In genomic region chr13:107065098-107065855, GRCm38 (mm10) we compare ENCODE assay signal across 14 mouse cellular contexts. TPM values are rescaled to one million over a fixed set of nuclear protein-coding genes. Genes with fewer than 3 reads are reported as not detected.
DNase-seq lines count a peak whose midpoint lies in the region; ATAC-seq and TF ChIP-seq lines count a peak whose summit lies in the region.
"Had no signal": no experiment of that assay in that cellular context is flagged by ENCODE, and none has a peak within 500 bp of the region (broad histone marks: within the 10 kb centered on the region; RNA-seq: fewer than 3 reads in every experiment).

No protein-coding gene starts in this region.

- ATAC-seq in heart, embryonic 12.5 days (ENCODE audit: insufficient number of reproducible peaks, low FRiP score) = no peak
- ATAC-seq in G1E (ENCODE audit: extremely low read depth, insufficient number of reproducible peaks, low FRiP score, poor library complexity, severe bottlenecking) = no peak
- ATAC-seq in forebrain, embryonic 14.5 days = peak; percentile 93
- no peak for ATAC-seq in liver, embryonic 14.5 days (ENCODE audit: insufficient read depth)

- H3K27ac ChIP-seq in heart, embryonic 12.5 days (ENCODE audit: poor library complexity, severe bottlenecking) = 0 out of 2 replicates have a peak overlapping the region, but pooled peaks have one; percentile 68
- no peak overlapping the region for H3K27ac ChIP-seq in forebrain, embryonic 14.5 days (ENCODE audit: low read depth, low read length)
- H3K27ac ChIP-seq in liver, embryonic 14.5 days = peak overlapping the region; percentile 99
- H3K27ac ChIP-seq in limb, embryonic 10.5 days = no peak overlapping the region
- H3K27ac ChIP-seq: embryonic facial prominence, embryonic 13.5 days; gastrocnemius, adult 2 months; kidney, embryonic 15.5 days; limb, embryonic 13.5 days; macrophage had no signal

- DNase-seq in heart, postnatal 10 days = no peak
- DNase-seq in G1E (ENCODE audit: low spot score) = no peak
- peak; percentile 69 for DNase-seq in forebrain, embryonic 14.5 days (ENCODE audit: low spot score)
- DNase-seq in liver, embryonic 14.5 days (ENCODE audit: low read depth in 3 of 3, low spot score in 3 of 3) = no peak
- no peak for DNase-seq in right cerebral cortex, postnatal 4 days
- no peak for DNase-seq in limb, embryonic 10.5 days (ENCODE audit: low spot score)
- no peak for DNase-seq in natural killer cell, adult 2 months (ENCODE audit: low spot score in 2 of 2)
- DNase-seq: cerebellum, postnatal 25 days; gastrocnemius, adult 2 months had no signal

- no peak overlapping the region for H3K9ac ChIP-seq in heart, embryonic 12.5 days
- no peak overlapping the region for H3K9ac ChIP-seq in forebrain, embryonic 14.5 days (ENCODE audit: low read length)
- peak overlapping the region; percentile 67 for H3K9ac ChIP-seq in liver, embryonic 14.5 days (replicated peaks)
- H3K9ac ChIP-seq: embryonic facial prominence, embryonic 13.5 days; kidney, embryonic 15.5 days; limb, embryonic 13.5 days had no signal

- no peak for TF ChIP-seq CTCF in G1E (IDR thresholded peaks at IDR 0.05; ENCODE audit: low read depth, low read length)
- TF ChIP-seq CTCF in liver, embryonic 14.5 days (IDR thresholded peaks at IDR 0.05; ENCODE audit: low read depth) = no peak

- no peaks in the 10 kb centered on the region for H3K36me3 ChIP-seq in heart, embryonic 12.5 days
- H3K36me3 ChIP-seq in G1E (replicated peaks) = no peaks in the 10 kb centered on the region
- H3K36me3 ChIP-seq in forebrain, embryonic 14.5 days (ENCODE audit: control insufficient read depth, insufficient read depth, low read length) = no peaks in the 10 kb centered on the region
- H3K36me3 ChIP-seq in liver, embryonic 14.5 days (replicated peaks; ENCODE audit: control insufficient read depth, insufficient read depth, low read depth) = no peaks in the 10 kb centered on the region
- no peaks in the 10 kb centered on the region for H3K36me3 ChIP-seq in limb, embryonic 10.5 days
- H3K36me3 ChIP-seq: embryonic facial prominence, embryonic 13.5 days; kidney, embryonic 15.5 days; limb, embryonic 13.5 days had no signal

- intact Hi-C loops in heart, postnatal 10 days (cut with DNase I) = no loop called here

- H3K4me3 ChIP-seq in heart, embryonic 12.5 days = no peak overlapping the region
- peak overlapping the region; percentile 47; the same call in 1 of the 2 replicates for H3K4me3 ChIP-seq in G1E (ENCODE audit: low read depth, low read length)
- H3K4me3 ChIP-seq in forebrain, embryonic 14.5 days (ENCODE audit: low read depth, low read length) = no peak overlapping the region
- peak overlapping the region; percentile 53 to 79 for H3K4me3 ChIP-seq in liver, embryonic 14.5 days (ENCODE audit: insufficient read depth in 1 of 2, low read depth in 2 of 2, low read length in 2 of 2)
- H3K4me3 ChIP-seq in limb, embryonic 10.5 days = no peak overlapping the region
- H3K4me3 ChIP-seq: embryonic facial prominence, embryonic 13.5 days; gastrocnemius, adult 2 months; kidney, embryonic 15.5 days; limb, embryonic 13.5 days had no signal

- H3K27me3 ChIP-seq in heart, embryonic 12.5 days (replicated peaks) = no peaks in the 10 kb centered on the region
- no peaks in the 10 kb centered on the region for H3K27me3 ChIP-seq in G1E (ENCODE audit: insufficient read depth, low read length)
- H3K27me3 ChIP-seq in forebrain, embryonic 14.5 days (replicated peaks; ENCODE audit: control insufficient read depth, insufficient read depth, low read length) = no peaks in the 10 kb centered on the region
- no peaks in the 10 kb centered on the region for H3K27me3 ChIP-seq in liver, embryonic 14.5 days (ENCODE audit: control insufficient read depth, insufficient read depth, low read length)
- no peaks in the 10 kb centered on the region for H3K27me3 ChIP-seq in limb, embryonic 10.5 days (ENCODE audit: low read depth, poor library complexity, severe bottlenecking)
- H3K27me3 ChIP-seq: embryonic facial prominence, embryonic 13.5 days; kidney, embryonic 15.5 days; limb, embryonic 13.5 days had no signal

- H3K4me1 ChIP-seq in heart, embryonic 12.5 days (replicated peaks) = peaks cover 8% of the 10 kb centered on the region; the same call in 1 of the 2 replicates
- H3K4me1 ChIP-seq in G1E (ENCODE audit: insufficient read depth, low read depth, low read length) = peaks cover 40% of the 10 kb centered on the region
- peaks cover 6% of the 10 kb centered on the region; the same call in 1 of the 2 replicates for H3K4me1 ChIP-seq in forebrain, embryonic 14.5 days (ENCODE audit: control insufficient read depth, insufficient read depth, low read length)
- H3K4me1 ChIP-seq in liver, embryonic 14.5 days (replicated peaks; ENCODE audit: control insufficient read depth in 2 of 2, insufficient read depth in 2 of 2, low read length in 1 of 2) = peaks cover 29 to 35% of the 10 kb centered on the region in 2 experiments
- H3K4me1 ChIP-seq in limb, embryonic 10.5 days = no peaks in the 10 kb centered on the region
- H3K4me1 ChIP-seq: embryonic facial prominence, embryonic 13.5 days; kidney, embryonic 15.5 days; limb, embryonic 13.5 days had no signal

- no peaks in the 10 kb centered on the region for H3K9me3 ChIP-seq in heart, embryonic 12.5 days (replicated peaks)
- H3K9me3 ChIP-seq in G1E (replicated peaks) = no peaks in the 10 kb centered on the region
- no peaks in the 10 kb centered on the region for H3K9me3 ChIP-seq in forebrain, embryonic 14.5 days (replicated peaks; ENCODE audit: control insufficient read depth, low read length)
- H3K9me3 ChIP-seq in liver, embryonic 14.5 days (ENCODE audit: control insufficient read depth, low read length) = no peaks in the 10 kb centered on the region
- no peaks in the 10 kb centered on the region for H3K9me3 ChIP-seq in limb, embryonic 10.5 days (replicated peaks)
- H3K9me3 ChIP-seq: embryonic facial prominence, embryonic 13.5 days; kidney, embryonic 15.5 days; limb, embryonic 13.5 days had no signal

- H3K4me2 ChIP-seq in heart, embryonic 12.5 days = no peak overlapping the region
- H3K4me2 ChIP-seq in forebrain, embryonic 14.5 days (ENCODE audit: low read length) = no peak overlapping the region
- H3K4me2 ChIP-seq in liver, embryonic 14.5 days (ENCODE audit: low read depth) = peak overlapping the region; percentile 63
- H3K4me2 ChIP-seq: embryonic facial prominence, embryonic 13.5 days; kidney, embryonic 15.5 days; limb, embryonic 13.5 days had no signal

- no peak for TF ChIP-seq EP300 in liver, embryonic 14.5 days (IDR thresholded peaks at IDR 0.05; ENCODE audit: low read depth)

- WGBS in heart, embryonic 12.5 days = 71% methylated on average over 10 of the region's 10 CpGs
- WGBS in forebrain, embryonic 14.5 days = 51% methylated on average over 10 of the region's 10 CpGs
- WGBS in liver, embryonic 14.5 days (ENCODE audit: insufficient replicate concordance) = 64% methylated on average over 10 of the region's 10 CpGs
- WGBS in limb, embryonic 10.5 days = 81% methylated on average over 10 of the region's 10 CpGs

RNA-seq across cellular contexts. Expression of gene Kif2a, which starts 43.4 kb away (rescaled TPM):
- 16.8 and 19.5 TPM in 2 replicates for polyA plus RNA-seq in heart, embryonic 12.5 days (2016; fragmentation: Nextera tagmentation; extraction: Ambion mirVana)
- 10 to 100 TPM; 38.7 to 44.9 TPM for total RNA-seq in heart, postnatal 10 days (2021)
- 167 and 186 TPM in 2 replicates for total RNA-seq in G1E (2014; fragmentation: Nextera tagmentation)
- total RNA-seq in G1E (2017) = 36.8 and 40.2 TPM in 2 replicates
- 31.7 and 34.2 TPM in 2 replicates for polyA plus RNA-seq in G1E (2012)
- polyA plus RNA-seq in forebrain, embryonic 14.5 days (2014; fragmentation: Nextera tagmentation; extraction: Ambion mirVana) = 31.6 and 33.3 TPM in 2 replicates
- polyA plus RNA-seq in liver, embryonic 14.5 days (2012; rRNA removed) = 6.6 and 16.2 TPM in 2 replicates
- polyA plus RNA-seq in liver, embryonic 14.5 days (2014; fragmentation: Nextera tagmentation; extraction: Ambion mirVana) = 19.2 and 25.2 TPM in 2 replicates
- 16.2 and 21.8 TPM in 2 replicates for polyA plus RNA-seq in limb, embryonic 10.5 days (2016; fragmentation: Nextera tagmentation; extraction: Ambion mirVana)

Comparison
In these comparisons a context has a peak if more than half of its experiments do, and no peak if none do; other contexts are left out.
1. H3K27ac ChIP-seq: peak in heart, embryonic 12.5 days (single experiment) and liver, embryonic 14.5 days (single experiment); none in forebrain, embryonic 14.5 days (single experiment) and limb, embryonic 10.5 days (single experiment).
2. H3K4me3 ChIP-seq: peak in G1E (single experiment) and liver, embryonic 14.5 days (2 of 2); none in heart, embryonic 12.5 days (single experiment), forebrain, embryonic 14.5 days (single experiment) and limb, embryonic 10.5 days (single experiment).